Mouse (Mus musculus) erythroblast, adult 5-6 weeks (primary cell): ENCODE results near the gene Srgap1. TPM values are rescaled to one million over a fixed set of nuclear protein-coding genes. Genes with fewer than 3 reads are reported as not detected.

Experiments used
- ATAC-seq: replicated peaks from 2 replicates; pipeline ENCODE4 v1.8.0; 2016; ENCODE audit warnings: moderate number of reproducible peaks, mild to moderate bottlenecking, moderate TSS enrichment, inconsistent platforms; ENCODE audit not compliant: poor library complexity, low FRiP score, severe bottlenecking
- total RNA-seq, 2 experiments: library from RNA; stranded (forward) in 1 of 2; stranded (reverse) in 1 of 2; fragments of 150-400 nt in 1 of 2; fragments of 200-764, 138-1000 nt in 1 of 2; gene quantifications; 2 replicates each; pipeline versions ENCODE4 v1.2.3 to v1.2.4; 2015 to 2017; ENCODE audit warnings: low replicate concordance in 2 of 2

Srgap1 gene
- total RNA-seq, 2 experiments from 2014 or later, result not detected

DNA sequence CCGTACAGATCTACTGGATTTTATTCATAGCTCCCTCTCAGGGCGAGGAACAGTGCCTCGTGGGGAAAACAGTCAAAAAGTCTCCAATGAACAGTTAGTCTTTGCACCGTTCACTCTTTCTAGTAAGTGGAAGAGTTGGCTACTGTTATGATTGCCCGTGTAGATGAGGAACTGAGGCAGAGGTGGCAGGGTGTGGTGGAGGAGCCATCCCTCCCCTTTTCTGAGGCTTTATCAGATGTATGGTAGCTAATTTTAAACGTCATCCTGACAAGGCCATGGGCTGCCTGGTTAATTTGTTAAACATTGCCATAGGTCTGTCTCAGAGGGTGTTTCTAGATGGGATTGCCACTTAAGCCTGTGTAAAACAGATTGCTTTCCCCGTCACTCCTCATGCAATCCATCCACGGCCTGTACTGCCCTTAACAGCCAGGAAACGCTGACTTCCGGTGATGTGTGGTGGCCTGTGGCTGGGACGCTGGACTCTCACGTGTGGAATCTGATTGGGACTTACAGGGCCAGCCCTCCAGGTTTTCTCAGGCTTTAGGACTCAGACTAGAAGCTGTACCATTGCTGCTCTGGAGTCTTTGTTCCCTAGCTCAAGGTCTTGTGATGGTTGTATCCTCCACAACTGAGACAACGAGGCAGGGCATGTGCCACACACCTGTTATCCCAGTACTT is 155.6 kb downstream of the Srgap1 start:
- ATAC-seq, result no peak

DNA sequence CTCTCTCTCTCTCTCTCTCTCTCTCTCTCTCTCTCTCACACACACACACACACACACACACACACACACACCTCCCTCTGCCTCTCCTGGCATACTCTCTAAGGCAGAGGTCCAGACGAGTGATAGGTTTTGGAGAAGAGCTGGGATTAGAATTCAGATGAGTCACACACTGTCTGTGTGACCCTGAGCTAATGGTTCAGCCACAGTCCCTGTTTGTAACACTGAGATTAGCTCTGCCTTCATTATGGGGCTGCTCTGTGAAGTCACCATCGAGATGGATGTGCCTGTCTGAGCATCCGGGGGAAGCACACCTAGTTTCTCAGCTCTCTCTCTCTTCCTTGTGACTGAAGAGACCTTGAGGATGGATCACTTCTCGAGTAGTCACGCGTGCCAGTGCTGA is 157.1 kb downstream of the Srgap1 start:
- no peak for ATAC-seq

DNA sequence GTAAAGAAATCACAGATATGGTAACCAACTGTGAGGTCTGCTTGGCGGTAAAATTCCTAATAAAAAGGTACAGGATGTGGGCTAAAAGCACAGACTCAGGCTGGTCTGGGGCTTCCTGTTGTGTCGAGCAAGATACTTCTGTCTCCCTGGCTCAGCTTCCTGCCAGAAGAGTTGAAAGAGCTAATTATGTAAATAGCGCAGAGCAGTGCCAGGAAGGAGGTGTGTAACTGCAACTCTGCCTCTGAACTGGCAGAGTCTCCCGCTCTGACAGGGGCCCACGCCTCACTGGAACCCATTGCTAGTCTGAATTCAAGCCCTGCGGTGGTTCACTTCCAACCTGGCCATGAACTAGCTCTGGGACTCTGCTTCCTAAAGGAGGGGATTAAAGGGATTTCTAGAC is 160.3 kb downstream of the Srgap1 start:
- ATAC-seq, result no peak

DNA sequence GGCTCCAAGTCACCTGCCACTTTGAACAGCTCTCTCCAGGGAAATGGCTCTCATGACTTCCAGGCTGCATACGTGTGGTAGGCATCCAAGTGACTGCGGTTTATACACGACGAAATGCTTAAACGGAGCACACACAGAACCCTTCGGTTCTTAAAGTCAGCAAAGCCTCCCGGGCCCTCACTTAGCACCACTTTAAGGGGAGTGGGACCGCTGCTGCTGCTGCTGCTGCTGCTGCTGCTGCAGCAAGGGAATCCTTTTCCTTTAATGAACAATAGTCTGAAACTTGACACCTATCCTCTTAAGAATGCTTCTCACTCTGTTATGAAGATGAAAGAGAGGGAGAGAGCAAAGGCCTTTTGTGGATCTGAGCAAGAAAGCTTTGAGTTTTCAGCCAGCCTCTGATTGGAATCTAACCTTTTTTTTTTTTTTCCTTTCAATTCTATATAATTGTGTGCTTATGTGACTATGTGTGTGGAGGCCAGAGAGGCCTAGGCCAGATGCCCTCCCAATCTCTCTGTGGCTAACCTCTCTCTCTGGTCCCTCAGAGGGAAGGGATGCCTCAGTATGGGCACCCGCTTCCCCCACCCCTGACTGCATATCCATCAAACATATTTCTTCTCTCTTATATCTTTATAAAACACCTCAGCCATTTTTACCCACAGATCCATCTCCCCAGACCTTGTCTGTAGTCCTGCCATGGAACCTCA is 161.4 kb downstream of the Srgap1 start:
- no peak for ATAC-seq

DNA sequence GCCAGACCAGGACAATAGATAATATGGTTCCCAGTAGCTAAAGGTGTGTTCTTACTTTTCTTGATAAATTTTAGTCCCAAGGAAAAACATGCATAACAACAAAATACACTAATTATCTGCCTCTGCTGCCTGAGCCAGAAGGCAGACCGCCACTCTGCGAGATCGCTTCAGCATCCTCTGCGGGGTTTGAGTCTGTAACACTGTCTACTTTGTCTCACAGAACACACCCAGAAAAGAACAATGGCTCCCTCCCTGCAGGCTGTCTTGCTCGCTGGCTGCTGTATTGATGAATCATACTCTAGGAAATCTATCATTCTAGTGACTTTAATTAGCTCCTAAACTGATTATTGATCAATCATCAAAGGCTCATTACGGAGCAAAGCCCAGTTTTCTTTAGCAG is 164.7 kb downstream of the Srgap1 start:
- no peak for ATAC-seq

DNA sequence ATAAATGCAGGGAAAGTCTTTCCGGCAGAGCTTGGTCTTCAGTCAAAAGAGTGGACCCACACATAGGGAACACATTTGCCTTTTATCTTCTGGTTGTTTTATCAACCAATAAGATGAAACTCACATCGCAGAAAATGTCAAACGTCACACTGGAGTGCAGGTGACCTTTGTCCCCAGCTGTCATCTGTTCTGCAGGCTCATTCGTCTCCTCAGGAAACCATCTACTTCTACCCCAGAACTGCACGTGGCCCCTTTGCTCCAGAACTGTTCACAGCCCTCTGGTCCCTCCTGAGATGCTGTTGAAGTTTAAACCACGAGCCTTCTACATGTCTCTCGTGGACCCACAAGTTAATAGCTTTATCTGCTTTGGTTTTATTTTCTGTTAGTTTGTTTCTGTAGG is 168.3 kb downstream of the Srgap1 start:
- no peak for ATAC-seq

DNA sequence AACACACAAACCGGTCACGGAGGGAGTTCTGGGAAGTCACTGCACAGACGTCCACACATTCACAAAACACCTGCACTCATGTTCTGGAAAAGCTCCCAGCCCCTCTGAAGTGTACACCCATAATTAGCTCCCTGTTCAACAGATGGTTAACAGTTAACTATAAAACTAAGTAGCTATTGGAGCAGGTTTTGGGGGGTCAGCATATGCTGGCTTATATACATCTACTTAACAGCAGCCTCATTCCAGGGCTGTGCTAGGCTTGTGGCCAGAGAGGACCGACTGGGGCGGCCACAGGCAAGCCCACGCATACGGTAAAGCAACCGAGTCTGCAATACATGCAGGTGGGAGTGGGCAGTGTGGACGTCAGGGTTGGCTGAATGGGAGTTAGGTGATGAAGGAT is 169.2 kb downstream of the Srgap1 start:
- no peak for ATAC-seq

DNA sequence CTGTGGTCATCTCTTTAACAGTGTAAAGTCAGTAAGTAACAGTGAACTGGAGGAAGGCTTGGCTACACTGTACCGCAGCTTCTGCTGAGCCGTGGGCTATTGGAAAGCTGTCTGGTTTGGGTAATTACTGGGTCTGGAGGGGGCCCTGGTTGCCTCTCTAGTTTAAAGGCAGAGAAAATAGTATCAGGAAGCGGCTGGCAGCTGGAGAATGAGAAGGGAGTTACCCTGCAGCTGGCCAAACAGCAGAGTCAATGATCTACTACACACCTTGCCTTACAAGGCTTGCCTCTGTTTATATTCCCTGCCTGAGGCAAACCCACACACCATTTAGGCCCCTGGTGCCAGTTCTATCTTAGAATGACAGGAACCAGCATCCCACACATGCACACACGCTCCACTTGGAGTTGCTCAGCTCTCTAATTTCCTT is 174.0 kb downstream of the Srgap1 start:
- ATAC-seq, result no peak

DNA sequence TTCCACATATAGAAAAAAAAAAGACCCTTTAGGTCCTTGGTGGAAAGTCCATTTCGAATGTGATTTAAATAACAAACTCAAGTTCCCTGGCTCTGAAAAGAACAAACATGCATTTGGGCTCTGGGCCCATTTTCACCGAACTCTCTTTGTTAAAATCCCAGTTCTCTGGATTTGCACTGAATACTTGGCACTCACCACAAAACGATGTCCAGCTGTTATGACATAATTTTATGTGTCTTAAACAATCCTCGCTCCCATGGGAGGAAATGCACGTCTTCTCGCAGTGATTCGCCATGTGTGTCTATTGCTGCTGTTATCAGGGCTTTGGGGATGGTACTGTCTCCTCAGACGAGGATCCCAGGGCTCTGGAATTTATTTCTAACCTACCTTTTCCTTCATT is 177.2 kb downstream of the Srgap1 start:
- no peak for ATAC-seq

DNA sequence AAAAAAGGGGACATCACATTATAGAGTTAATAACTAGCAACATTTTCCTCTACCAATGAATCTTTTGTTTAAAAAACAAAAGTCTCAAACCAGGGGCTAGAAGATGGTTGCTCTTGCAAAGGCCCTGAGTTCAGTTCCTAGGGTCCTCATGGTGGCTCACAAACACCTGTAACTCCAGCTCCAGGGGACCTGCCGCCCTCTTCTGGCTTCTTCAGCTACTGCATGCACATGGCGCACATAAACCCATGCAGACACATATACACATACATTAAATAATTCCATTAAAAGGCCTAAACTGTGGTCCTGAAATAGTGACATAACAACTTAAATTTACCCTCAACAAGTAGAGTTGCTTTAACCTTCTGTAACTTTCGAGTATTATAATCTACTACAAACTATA is 178.9 kb downstream of the Srgap1 start:
- ATAC-seq, result no peak

DNA sequence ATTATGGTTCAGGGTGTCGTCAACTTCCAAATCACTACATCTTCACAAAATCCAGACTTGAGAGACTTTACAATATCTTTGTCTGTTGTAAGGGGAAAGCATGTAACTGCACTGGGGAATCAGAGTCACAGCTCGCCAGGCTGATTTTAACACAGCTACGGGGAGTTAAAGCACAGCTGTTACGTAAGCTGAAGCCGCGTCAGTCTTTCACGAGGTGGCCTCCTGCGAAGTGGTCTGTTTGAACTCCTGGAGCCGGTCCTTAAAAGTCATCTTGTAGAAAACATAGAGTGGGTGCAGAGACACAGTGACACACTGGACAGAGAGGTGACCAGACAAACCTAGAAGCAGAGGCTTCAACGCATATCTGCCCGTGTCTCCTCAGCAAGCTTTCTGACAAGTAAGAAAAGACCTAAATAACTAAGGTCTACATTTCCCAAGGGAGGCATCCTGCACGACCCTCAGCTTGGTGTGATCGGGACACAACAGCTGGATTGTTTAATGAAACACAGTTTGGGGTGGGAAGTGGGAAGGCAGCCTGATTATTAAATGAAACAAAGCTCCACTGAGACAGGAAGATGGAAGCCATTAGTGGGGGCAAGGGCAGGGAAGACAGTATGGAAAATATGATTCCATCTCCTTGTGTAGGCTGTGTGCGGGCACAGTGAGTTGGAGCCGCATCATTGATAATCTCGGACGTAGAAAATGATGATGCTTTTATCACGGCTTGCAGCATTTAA is 181.4 kb downstream of the Srgap1 start:
- no peak for ATAC-seq

DNA sequence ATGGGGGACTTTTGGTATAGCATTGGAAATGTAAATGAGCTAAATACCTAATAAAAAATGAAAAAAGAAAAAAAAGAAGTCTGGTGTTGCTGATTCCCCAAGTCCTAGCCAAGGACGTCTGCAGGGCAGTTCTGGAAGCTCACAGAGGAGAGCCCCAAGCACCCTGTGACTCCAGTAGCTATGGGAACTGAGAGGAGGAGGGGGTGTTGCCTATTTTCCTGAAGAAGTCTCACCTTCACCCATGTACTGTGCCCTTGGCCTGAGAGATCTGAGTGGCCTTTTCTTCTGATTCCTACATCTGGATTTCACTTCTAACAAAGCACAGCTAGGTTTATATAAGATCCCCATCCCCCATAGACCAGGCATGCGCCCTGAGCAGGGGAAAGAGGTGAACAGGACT is 186.2 kb downstream of the Srgap1 start:
- ATAC-seq, result no peak

DNA sequence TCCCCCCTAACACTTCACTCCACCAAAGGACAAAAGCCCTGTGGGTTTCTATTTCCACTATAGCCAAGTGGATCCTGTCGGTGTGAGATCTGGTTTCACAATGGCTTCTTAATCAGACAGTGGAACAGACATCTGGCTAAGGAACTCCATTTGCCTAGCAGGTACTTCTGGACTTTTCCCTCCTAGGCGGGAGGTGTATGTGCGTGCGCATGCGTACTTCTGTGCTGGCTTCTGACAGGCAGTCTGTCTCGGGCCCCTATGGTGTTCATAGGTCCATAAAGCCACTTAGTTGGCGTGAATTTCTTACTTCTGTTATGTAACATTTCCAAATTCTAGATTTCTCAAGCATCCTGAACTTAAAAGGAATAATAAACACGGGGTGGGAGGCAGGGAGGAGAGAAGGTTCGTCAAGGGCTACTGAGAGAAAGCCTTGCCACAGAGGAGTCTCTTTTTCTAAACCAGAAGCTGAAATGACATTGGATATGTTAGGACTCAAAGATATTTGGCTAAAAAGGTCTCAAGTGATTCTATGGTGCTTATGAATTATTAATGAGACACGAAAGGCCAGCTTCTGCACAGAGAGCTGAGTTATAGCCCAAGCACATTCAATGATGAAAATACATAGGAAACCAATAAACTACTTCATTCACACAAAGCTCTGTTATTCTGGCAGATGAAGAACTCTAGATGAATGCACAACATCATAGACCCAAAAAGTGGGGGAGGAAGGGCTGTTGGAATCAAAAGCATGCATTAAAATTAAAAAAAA is 187.1 kb downstream of the Srgap1 start:
- ATAC-seq, result no peak

DNA sequence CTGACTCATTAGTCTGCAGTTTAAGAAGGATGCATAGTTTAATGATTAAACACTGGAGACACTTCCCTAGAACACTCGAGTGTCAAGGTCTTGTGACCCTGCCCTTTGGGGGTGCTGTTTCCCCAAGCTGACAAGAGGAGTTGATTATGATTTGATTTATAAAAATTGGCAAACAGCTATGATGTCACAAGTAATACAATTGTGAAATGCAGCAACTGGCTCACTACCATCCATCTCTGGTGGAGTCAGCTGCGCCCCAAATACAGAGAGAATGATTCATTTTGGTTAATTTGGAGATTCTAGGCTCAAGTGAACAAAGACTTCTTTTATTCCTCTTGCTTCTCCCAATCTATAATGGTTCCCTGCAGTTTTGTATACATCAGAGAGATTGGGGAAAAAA is 188.2 kb downstream of the Srgap1 start:
- no peak for ATAC-seq

DNA sequence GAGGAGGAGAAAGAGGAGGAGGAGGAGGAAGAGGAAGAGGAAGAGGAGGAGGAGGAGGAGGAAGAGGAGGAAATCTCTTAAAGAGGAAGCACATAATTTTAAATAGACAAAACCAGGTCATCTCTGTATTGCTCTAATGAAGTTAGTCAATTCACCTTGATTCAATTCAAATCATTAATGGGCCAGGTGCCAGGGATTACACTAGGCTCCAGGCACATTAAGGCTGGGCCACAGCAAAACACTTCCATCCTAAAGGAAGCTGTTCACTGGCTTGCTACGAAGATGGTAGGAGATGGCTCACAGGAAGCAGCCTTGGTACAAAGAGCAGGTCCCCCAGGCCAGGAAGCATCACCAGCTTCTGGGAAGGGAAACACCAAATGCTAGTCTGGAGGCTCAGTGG is 189.0 kb downstream of the Srgap1 start:
- ATAC-seq, result no peak

DNA sequence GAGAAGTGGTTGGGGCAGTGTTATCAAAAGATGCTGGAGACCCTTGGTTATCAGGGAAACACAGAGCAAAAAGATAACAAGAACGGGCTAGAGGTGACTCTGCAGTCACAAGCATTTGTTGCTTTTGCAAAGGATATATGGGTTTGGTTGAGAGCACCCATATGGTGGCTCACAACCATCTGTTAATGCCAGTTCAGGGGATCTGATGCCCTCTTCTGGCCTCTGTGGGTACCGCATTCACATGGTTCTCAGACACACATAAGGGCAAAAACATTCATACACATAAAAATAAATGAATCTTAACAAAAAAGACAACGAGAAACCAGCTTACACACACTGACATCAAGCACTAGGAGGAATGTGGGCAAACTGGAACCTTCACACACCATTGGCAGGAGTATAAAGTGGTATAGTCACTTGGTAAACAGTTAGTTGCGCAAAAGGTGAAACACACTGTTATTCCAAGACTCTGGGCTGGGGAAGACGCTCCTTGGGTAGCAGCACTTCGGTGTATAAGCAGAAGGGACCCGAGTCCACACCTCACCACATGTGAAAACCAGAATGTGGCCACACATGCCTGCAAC is 191.2 kb downstream of the Srgap1 start:
- ATAC-seq, result no peak

DNA sequence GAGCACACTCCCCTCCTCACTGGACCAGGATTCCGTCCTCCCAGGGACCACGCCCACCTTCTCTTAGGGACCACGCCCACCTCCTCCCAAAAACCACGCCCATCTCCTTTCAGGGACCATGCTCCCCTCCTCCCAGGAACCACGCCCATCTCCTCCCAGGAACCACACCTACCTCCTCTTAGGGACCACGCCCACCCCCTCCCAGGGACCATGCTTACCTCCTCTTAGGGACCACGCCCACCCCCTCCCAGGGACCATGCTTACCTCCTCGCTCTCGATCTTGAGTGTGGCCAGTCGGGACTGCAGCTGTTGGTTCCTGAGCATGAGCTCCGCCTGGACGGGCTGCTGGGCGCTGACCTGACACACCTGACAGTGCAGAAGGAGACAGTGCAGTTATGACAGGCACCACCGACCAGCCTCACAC is 193.7 kb downstream of the Srgap1 start:
- no peak for ATAC-seq

DNA sequence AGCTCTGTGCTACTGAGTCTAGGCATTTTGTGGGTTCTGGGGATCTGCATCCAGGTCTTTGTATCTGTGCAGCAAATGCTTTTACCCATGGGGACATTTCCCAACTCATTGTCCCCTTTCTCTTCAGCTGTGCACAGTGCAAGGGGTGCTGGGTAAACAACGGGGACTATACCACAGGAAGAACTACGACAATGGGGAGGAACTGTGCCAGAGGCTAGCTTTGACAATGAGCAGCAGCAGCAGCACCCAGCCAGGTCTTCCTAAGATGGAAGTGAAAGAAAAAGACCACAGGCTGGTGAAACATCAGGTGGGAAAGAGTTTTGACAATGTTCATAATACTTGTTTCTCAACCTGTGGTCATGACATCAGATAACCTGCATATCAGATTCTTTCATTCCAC is 197.6 kb downstream of the Srgap1 start:
- no peak for ATAC-seq

DNA sequence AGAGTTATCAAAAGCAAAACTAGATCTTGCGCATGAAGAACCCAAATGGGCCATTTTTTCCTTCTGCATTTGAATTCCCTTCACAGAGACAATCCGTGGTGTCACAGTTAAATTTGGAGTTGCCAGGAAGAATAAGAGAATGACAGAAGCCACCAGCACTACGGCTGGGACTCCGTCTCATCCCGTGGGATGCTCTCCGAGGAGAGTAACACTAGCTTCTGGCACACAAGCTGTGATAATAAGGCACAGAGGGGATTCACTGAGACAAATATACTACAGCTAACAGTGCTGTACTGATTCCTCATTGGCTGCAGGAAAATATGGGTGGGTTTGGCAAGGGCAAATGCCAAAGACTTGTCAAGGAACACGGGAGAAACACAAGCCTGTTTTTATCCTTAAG is 201.4 kb downstream of the Srgap1 start:
- no peak for ATAC-seq
